Mouse (Mus musculus) midbrain, embryonic 14.5 days (tissue): ENCODE results near the gene Arrdc3. TPM values are rescaled to one million over a fixed set of nuclear protein-coding genes. Genes with fewer than 3 reads are reported as not detected.

Source experiments
- ATAC-seq: fragments of 200-750 bp; cut with Nextera tagmentation; 2 replicates; pipeline ENCODE4 v1.8.0; 2017; ENCODE audit warnings: moderate number of reproducible peaks, moderate library complexity; ENCODE audit not compliant: low FRiP score, low TSS enrichment
- DNase-seq: peaks from one replicate; pipeline ENCODE4 v3.0.0-alpha.2; 2015
- H3K27ac ChIP-seq: fragments of 300-500 bp; sonication (generic); replicated peaks from 2 replicates; pipeline ENCODE4 v1.5.1; 2014; ENCODE audit warnings: mild to moderate bottlenecking, low read depth, low read length, moderate library complexity
- H3K27me3 ChIP-seq: fragments of 300-500 bp; sonication (generic); 2 replicates; pipeline ENCODE4 v1.6.1; 2014; ENCODE audit warnings: low read length, control low read depth, mixed read lengths; ENCODE audit not compliant: control insufficient read depth, insufficient read depth
- H3K36me3 ChIP-seq: fragments of 300-500 bp; sonication (generic); 2 replicates; pipeline ENCODE4 v1.6.1; 2014; ENCODE audit warnings: low read length, control low read depth; ENCODE audit not compliant: control insufficient read depth, insufficient read depth
- H3K4me1 ChIP-seq: fragments of 300-500 bp; sonication (generic); 2 replicates; pipeline ENCODE4 v1.6.1; 2014; ENCODE audit warnings: mild to moderate bottlenecking, antibody characterized with exemption, low read length, control low read depth; ENCODE audit not compliant: control insufficient read depth, insufficient read depth
- H3K4me2 ChIP-seq: fragments of 300-500 bp; sonication (generic); 2 replicates; pipeline ENCODE4 v1.6.1; 2014; ENCODE audit warnings: mild to moderate bottlenecking, low read length, moderate library complexity
- H3K4me3 ChIP-seq: fragments of 300-500 bp; sonication (generic); replicated peaks from 2 replicates; pipeline ENCODE4 v1.5.1; 2014; ENCODE audit warnings: low read depth, low read length
- H3K9ac ChIP-seq: fragments of 300-500 bp; sonication (generic); replicated peaks from 2 replicates; pipeline ENCODE4 v1.6.1; 2014; ENCODE audit warnings: mild to moderate bottlenecking, low read length, moderate library complexity
- H3K9me3 ChIP-seq: fragments of 300-500 bp; sonication (generic); 2 replicates; pipeline ENCODE4 v1.6.1; 2016; ENCODE audit warnings: low read length, control low read depth, mixed read lengths; ENCODE audit not compliant: control insufficient read depth
- WGBS: fragments of 180-500 bp; shearing (Covaris S2); extraction: QIAGEN DNeasy Blood & Tissue Kit; methylation state at CpG from one replicate; pipeline ENCODE4 v1.1.7; 2014; 5-methylcytosine and 5-hydroxymethylcytosine counted together
- polyA plus RNA-seq: library from polyadenylated mRNA; unstranded; fragments of >200 nt; fragmentation: Nextera tagmentation; extraction: Ambion mirVana; gene quantifications from 2 replicates; pipeline ENCODE4 v1.2.1, GENCODE M21; 2014

The Arrdc3 gene
- polyA plus RNA-seq, 1 experiment from 2014 or later, result 80.6 TPM

DNA sequence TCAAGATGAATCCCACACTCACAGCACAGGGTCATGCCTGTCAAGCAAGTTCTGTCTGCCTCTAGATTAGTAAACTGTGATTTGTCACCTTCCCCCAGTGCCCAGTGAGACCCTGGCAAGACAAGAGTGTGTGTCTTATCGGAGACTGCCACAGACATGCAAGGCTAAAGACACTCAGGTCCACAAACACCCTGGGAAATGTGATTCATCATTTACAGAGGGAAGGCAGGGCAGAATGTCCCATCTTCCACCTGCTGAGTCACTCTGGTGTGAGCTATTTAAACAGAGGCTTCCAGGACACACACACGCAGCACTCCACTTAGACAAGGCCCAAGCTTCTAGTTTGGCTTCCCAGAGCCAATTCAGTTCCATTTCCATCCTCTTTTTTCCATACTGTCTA, 53.2 kb downstream of the Arrdc3 start:
- ATAC-seq (no peak), DNase-seq (no peak)
- no peaks in the 10 kb centered on the region for H3K36me3 ChIP-seq
- H3K27ac ChIP-seq, result no peak overlapping the region
- H3K9ac ChIP-seq, result no peak overlapping the region
- H3K4me1 ChIP-seq, result no peaks in the 10 kb centered on the region
- H3K4me3 ChIP-seq, result no peak overlapping the region
- H3K9me3 ChIP-seq, result no peaks in the 10 kb centered on the region
- 92% methylated on average over 2 of the region's 2 CpGs for WGBS
- no peak overlapping the region for H3K4me2 ChIP-seq
- H3K27me3 ChIP-seq, result no peaks in the 10 kb centered on the region

- no peaks in the 10 kb centered on the region for H3K36me3 ChIP-seq
- no peak overlapping the region for H3K9ac ChIP-seq
- ATAC-seq (no peak), DNase-seq (no peak)
- no peaks in the 10 kb centered on the region for H3K4me1 ChIP-seq
- no peaks in the 10 kb centered on the region for H3K9me3 ChIP-seq
- WGBS, result 93% methylated on average over 4 of the region's 4 CpGs
- no peak overlapping the region for H3K4me2 ChIP-seq
- no peak overlapping the region for H3K4me3 ChIP-seq
- no peak overlapping the region for H3K27ac ChIP-seq
- no peaks in the 10 kb centered on the region for H3K27me3 ChIP-seq
These were observed 56.0 kb downstream of the Arrdc3 start for GRCm38 (mm10) chr13:80939228-80939627.

- 76% methylated on average over 1 of the region's 1 CpGs for WGBS
- H3K36me3 ChIP-seq, result no peaks in the 10 kb centered on the region
- no peak overlapping the region for H3K27ac ChIP-seq
- no peak overlapping the region for H3K4me2 ChIP-seq
- H3K4me3 ChIP-seq, result no peak overlapping the region
- ATAC-seq (no peak), DNase-seq (no peak)
- H3K4me1 ChIP-seq, result no peaks in the 10 kb centered on the region
- H3K9me3 ChIP-seq, result no peaks in the 10 kb centered on the region
- H3K9ac ChIP-seq, result no peak overlapping the region
- no peaks in the 10 kb centered on the region for H3K27me3 ChIP-seq
These were observed 56.7 kb downstream of the Arrdc3 start for GRCm38 (mm10) chr13:80939866-80940265.

- Histone ChIP-seq H3K9me3 (no peaks in the 10 kb centered on the region), H3K9ac (no peak overlapping the region), H3K27ac (no peak overlapping the region), H3K27me3 (no peaks in the 10 kb centered on the region), H3K4me3 (no peak overlapping the region), H3K36me3 (no peaks in the 10 kb centered on the region), H3K4me2 (no peak overlapping the region), H3K4me1 (no peaks in the 10 kb centered on the region)
- no peak for ATAC-seq
- WGBS, result 96% methylated on average over 5 of the region's 5 CpGs
- DNase-seq, result no peak
These were observed 57.2 kb downstream of the Arrdc3 start for GRCm38 (mm10) chr13:80940421-80940820.

GRCm38 (mm10) chr13:80940860-80941630, 57.9 kb downstream of the Arrdc3 start:
- no peak overlapping the region for H3K27ac ChIP-seq
- peak; percentile 18 for DNase-seq
- no peaks in the 10 kb centered on the region for H3K4me1 ChIP-seq
- H3K9ac ChIP-seq, result no peak overlapping the region
- H3K9me3 ChIP-seq, result no peaks in the 10 kb centered on the region
- no peak overlapping the region for H3K4me2 ChIP-seq
- H3K36me3 ChIP-seq, result no peaks in the 10 kb centered on the region
- no peak overlapping the region for H3K4me3 ChIP-seq
- ATAC-seq, result no peak
- 76% methylated on average over 10 of the region's 10 CpGs for WGBS
- H3K27me3 ChIP-seq, result no peaks in the 10 kb centered on the region

GRCm38 (mm10) chr13:80944532-80944931, 61.3 kb downstream of the Arrdc3 start:
- Histone ChIP-seq H3K9ac (no peak overlapping the region), H3K27ac (no peak overlapping the region), H3K27me3 (no peaks in the 10 kb centered on the region), H3K9me3 (no peaks in the 10 kb centered on the region), H3K4me1 (no peaks in the 10 kb centered on the region), H3K4me2 (no peak overlapping the region), H3K4me3 (no peak overlapping the region), H3K36me3 (no peaks in the 10 kb centered on the region)
- ATAC-seq, result no peak
- DNase-seq, result no peak
